Mouse (Mus musculus): Measurements from ENCODE around the gene Tpi1.

Tpi1 gene

GRCm38 (mm10) chr6:124813933-124814332 lies at the start of gene Tpi1:
Gene Tpi1, minus strand, starts transcription at chr6:124814296.
- peak; percentile 90 for DNase-seq (ENCODE audit: low spot score)

GRCm38 (mm10) chr6:124863125-124863657 lies 49.1 kb upstream of the Tpi1 start:
- no peak for DNase-seq (ENCODE audit: low spot score)

GRCm38 (mm10) chr6:124862406-124863124 lies 48.5 kb upstream of the Tpi1 start:
- DNase-seq (ENCODE audit: low spot score): no peak

GRCm38 (mm10) chr6:124861802-124862201 lies 47.7 kb upstream of the Tpi1 start:
- no peak for DNase-seq (ENCODE audit: low spot score)

GRCm38 (mm10) chr6:124861266-124861665 lies 47.2 kb upstream of the Tpi1 start:
- no peak for DNase-seq (ENCODE audit: low spot score)

GRCm38 (mm10) chr6:124860511-124860910 lies 46.4 kb upstream of the Tpi1 start:
- no peak for DNase-seq (ENCODE audit: low spot score)

- peak; percentile 61 for DNase-seq (ENCODE audit: low spot score)
These were observed 45.6 kb upstream of the Tpi1 start for GRCm38 (mm10) chr6:124859725-124860124.

- DNase-seq (ENCODE audit: low spot score): no peak
These were observed 44.6 kb upstream of the Tpi1 start for GRCm38 (mm10) chr6:124858561-124859318.

- DNase-seq (ENCODE audit: low spot score): no peak
These were observed 43.9 kb upstream of the Tpi1 start for GRCm38 (mm10) chr6:124857840-124858530.

GRCm38 (mm10) chr6:124856916-124857839 lies 43.1 kb upstream of the Tpi1 start, which contains the start of gene P3h3:
Gene P3h3, minus strand, starts transcription at chr6:124857752.
- DNase-seq (ENCODE audit: low spot score): peak; percentile 70

GRCm38 (mm10) chr6:124856321-124856720 lies 42.2 kb upstream of the Tpi1 start:
- DNase-seq (ENCODE audit: low spot score): no peak

- no peak for DNase-seq (ENCODE audit: low spot score)
These were observed 40.6 kb upstream of the Tpi1 start for GRCm38 (mm10) chr6:124854647-124855046.

GRCm38 (mm10) chr6:124850535-124850934 lies 36.4 kb upstream of the Tpi1 start:
- no peak for DNase-seq (ENCODE audit: low spot score)

GRCm38 (mm10) chr6:124847305-124847704 lies 33.2 kb upstream of the Tpi1 start:
- peak; percentile 76 for DNase-seq (ENCODE audit: low spot score)

- DNase-seq (ENCODE audit: low spot score): no peak
These were observed 26.4 kb upstream of the Tpi1 start, which contains the start of gene Gnb3 for GRCm38 (mm10) chr6:124840241-124841167. Gene Gnb3, minus strand, starts transcription at chr6:124840275.

GRCm38 (mm10) chr6:124839805-124840204 lies 25.7 kb upstream of the Tpi1 start:
- DNase-seq (ENCODE audit: low spot score): no peak

- no peak for DNase-seq (ENCODE audit: low spot score)
These were observed 22.3 kb upstream of the Tpi1 start for GRCm38 (mm10) chr6:124836411-124836810.

- no peak for DNase-seq (ENCODE audit: low spot score)
These were observed 21.4 kb upstream of the Tpi1 start for GRCm38 (mm10) chr6:124835531-124835930.

- DNase-seq (ENCODE audit: low spot score): no peak
These were observed 20.5 kb upstream of the Tpi1 start for GRCm38 (mm10) chr6:124834512-124835081.

- DNase-seq (ENCODE audit: low spot score): no peak
These were observed 17.6 kb upstream of the Tpi1 start for GRCm38 (mm10) chr6:124831649-124832048.
